Mouse (Mus musculus) embryonic facial prominence, embryonic 14.5 days (tissue): Measurements from ENCODE around the gene Smarcd1. TPM values are rescaled to one million over a fixed set of nuclear protein-coding genes. Genes with fewer than 3 reads are reported as not detected.

ENCODE experiments used
- ATAC-seq: fragments of 200-750 bp; cut with Nextera tagmentation; 2 replicates; pipeline ENCODE4 v1.8.0; 2017; ENCODE audit warnings: low read depth, moderate number of reproducible peaks, moderate TSS enrichment
- DNase-seq: peaks from one replicate; pipeline ENCODE4 v3.0.0-alpha.2; 2015; ENCODE audit warnings: low spot score
- H3K27ac ChIP-seq: fragments of 300-500 bp; sonication (generic); replicated peaks from 2 replicates; pipeline ENCODE4 v1.5.1; 2014; ENCODE audit warnings: low read depth, mild to moderate bottlenecking, low read length, moderate library complexity
- H3K27me3 ChIP-seq: fragments of 300-500 bp; sonication (generic); replicated peaks from 2 replicates; pipeline ENCODE4 v1.6.1; 2014; ENCODE audit warnings: low read length; ENCODE audit not compliant: control insufficient read depth, insufficient read depth
- H3K36me3 ChIP-seq: fragments of 300-500 bp; sonication (generic); 2 replicates; pipeline ENCODE4 v1.6.1; 2014; ENCODE audit warnings: low read length, mixed read lengths; ENCODE audit not compliant: control insufficient read depth, insufficient read depth
- H3K4me1 ChIP-seq: fragments of 300-500 bp; sonication (generic); 2 replicates; pipeline ENCODE4 v1.6.1; 2014; ENCODE audit warnings: antibody characterized with exemption, low read length; ENCODE audit not compliant: control insufficient read depth, insufficient read depth
- H3K4me2 ChIP-seq: fragments of 300-500 bp; sonication (generic); 2 replicates; pipeline ENCODE4 v1.6.1; 2014; ENCODE audit warnings: low read depth, mild to moderate bottlenecking, low read length, moderate library complexity, mixed read lengths
- H3K4me3 ChIP-seq: fragments of 300-500 bp; sonication (generic); 2 replicates; pipeline ENCODE4 v1.5.1; 2014; ENCODE audit warnings: low read depth, mild to moderate bottlenecking, low read length
- H3K9ac ChIP-seq: fragments of 300-500 bp; sonication (generic); 2 replicates; pipeline ENCODE4 v1.6.1; 2014; ENCODE audit warnings: low read depth, mild to moderate bottlenecking, low read length, moderate library complexity, mixed read lengths
- H3K9me3 ChIP-seq: fragments of 300-500 bp; sonication (generic); 2 replicates; pipeline ENCODE4 v1.6.1; 2016; ENCODE audit warnings: low read length; ENCODE audit not compliant: control insufficient read depth
- WGBS: fragments of 180-500 bp; shearing (Covaris S2); extraction: QIAGEN DNeasy Blood & Tissue Kit; methylation state at CpG from one replicate; pipeline ENCODE4 v1.1.7; 2014; 5-methylcytosine and 5-hydroxymethylcytosine counted together
- polyA plus RNA-seq: library from polyadenylated mRNA; unstranded; fragments of >200 nt; fragmentation: Nextera tagmentation; extraction: Ambion mirVana; gene quantifications from 2 replicates; pipeline ENCODE4 v1.2.1, GENCODE M21; 2014

Gene Smarcd1
- polyA plus RNA-seq, 1 experiment from 2014 or later, result 27.9 TPM

DNA sequence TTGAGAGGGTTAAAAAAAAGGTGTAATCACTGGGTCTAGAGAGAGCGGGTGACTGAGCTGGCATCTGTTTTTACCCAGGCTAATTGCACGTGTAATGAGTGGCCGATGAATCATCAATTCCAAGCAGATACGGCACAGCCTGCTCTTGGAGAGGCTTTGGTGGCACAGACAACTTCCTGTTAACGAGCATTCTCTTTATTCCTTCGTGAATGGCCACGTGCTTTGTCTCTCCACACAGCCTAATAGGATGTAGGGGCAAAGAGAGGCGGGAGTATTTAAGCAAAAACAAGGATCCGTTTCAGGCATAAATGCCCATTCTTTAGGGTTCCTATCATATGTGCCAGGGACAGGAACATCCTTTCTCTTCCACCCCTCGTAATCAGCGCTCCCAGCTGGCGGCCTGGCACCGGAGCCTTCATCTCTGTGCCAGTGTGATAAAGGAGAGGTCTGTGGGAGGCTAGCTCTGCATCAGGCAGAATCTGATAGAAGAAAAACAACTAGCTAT lies 13.5 kb downstream of the Smarcd1 start:
- H3K36me3 ChIP-seq, result peaks cover 49% of the 10 kb centered on the region
- H3K4me2 ChIP-seq, result no peak overlapping the region
- H3K4me1 ChIP-seq, result no peaks in the 10 kb centered on the region
- H3K9me3 ChIP-seq, result no peaks in the 10 kb centered on the region
- whole genome bisulfite sequencing, result 68% methylated on average over 13 of the region's 13 CpGs
- DNase-seq (no peak), ATAC-seq (no peak)
- no peaks in the 10 kb centered on the region for H3K27me3 ChIP-seq
- no peak overlapping the region for H3K9ac ChIP-seq
- H3K4me3 ChIP-seq, result no peak overlapping the region
- H3K27ac ChIP-seq, result no peak overlapping the region

DNA sequence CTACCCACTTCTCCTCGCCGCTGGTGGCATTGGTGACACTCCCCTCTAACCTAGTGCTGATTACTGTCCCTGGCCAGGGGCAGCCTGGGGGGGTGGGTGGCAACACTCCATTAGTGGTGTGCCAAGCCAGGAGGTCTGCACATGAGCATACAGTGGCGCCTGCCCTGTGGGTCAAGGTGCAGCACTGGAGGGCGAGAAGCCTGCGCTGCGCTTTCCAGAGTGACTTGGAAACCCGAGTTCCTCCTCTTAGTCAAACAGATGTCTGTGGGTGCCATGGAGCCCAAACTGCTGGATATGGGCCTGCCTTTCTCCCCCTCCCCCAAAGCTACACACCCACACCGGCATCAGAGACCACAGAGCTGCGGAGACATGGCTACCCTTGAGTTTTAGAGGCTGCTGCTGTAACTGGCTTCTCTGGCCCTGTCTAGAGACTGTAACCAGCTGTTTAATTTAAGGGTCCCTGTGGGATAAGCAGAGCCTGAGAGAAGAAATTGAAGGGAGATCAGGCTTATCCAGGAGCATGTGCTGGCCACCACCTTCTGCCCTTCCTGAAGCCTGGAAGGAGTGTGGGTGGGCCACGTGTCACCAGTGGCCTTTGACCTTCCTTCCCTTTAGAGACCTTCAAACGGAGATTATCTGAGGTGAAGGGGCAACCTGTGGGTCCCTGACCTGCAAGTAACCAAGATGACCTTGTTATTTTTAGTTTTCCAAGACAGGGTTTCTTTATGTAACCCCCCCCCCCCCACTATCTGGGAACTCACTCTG lies 14.2 kb downstream of the Smarcd1 start:
- Histone ChIP-seq H3K27ac (no peak overlapping the region), H3K9me3 (no peaks in the 10 kb centered on the region), H3K4me2 (no peak overlapping the region), H3K9ac (no peak overlapping the region), H3K27me3 (no peaks in the 10 kb centered on the region), H3K4me3 (no peak overlapping the region), H3K36me3 (peaks cover 44% of the 10 kb centered on the region), H3K4me1 (no peaks in the 10 kb centered on the region)
- ATAC-seq (no peak), DNase-seq (no peak)
- WGBS, result 66% methylated on average over 10 of the region's 11 CpGs

DNA sequence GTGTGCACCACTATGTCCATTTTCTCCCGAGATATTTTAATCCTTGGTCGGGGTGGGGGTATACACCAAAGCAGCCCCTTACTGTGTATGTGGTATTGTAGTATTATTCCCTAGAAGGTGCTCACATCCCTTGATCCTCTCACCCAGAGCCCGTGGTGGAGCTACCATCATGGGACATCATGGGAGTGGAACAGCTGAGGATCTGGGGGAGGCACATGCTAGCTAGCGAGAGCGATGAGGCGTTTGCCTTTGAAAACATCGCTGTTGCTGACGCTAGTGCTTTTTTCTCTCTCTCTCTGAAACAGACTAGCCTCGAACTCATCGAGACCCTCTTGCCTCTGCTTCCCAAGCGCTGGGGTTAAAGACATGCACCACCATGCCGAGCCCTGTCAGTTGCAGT lies 14.9 kb downstream of the Smarcd1 start:
- Histone ChIP-seq H3K27me3 (no peaks in the 10 kb centered on the region), H3K27ac (no peak overlapping the region), H3K9ac (no peak overlapping the region), H3K36me3 (peaks cover 37% of the 10 kb centered on the region), H3K4me1 (no peaks in the 10 kb centered on the region), H3K4me3 (no peak overlapping the region), H3K4me2 (no peak overlapping the region), H3K9me3 (no peaks in the 10 kb centered on the region)
- DNase-seq, result no peak
- 83% methylated on average over 12 of the region's 12 CpGs for WGBS
- ATAC-seq, result no peak

DNA sequence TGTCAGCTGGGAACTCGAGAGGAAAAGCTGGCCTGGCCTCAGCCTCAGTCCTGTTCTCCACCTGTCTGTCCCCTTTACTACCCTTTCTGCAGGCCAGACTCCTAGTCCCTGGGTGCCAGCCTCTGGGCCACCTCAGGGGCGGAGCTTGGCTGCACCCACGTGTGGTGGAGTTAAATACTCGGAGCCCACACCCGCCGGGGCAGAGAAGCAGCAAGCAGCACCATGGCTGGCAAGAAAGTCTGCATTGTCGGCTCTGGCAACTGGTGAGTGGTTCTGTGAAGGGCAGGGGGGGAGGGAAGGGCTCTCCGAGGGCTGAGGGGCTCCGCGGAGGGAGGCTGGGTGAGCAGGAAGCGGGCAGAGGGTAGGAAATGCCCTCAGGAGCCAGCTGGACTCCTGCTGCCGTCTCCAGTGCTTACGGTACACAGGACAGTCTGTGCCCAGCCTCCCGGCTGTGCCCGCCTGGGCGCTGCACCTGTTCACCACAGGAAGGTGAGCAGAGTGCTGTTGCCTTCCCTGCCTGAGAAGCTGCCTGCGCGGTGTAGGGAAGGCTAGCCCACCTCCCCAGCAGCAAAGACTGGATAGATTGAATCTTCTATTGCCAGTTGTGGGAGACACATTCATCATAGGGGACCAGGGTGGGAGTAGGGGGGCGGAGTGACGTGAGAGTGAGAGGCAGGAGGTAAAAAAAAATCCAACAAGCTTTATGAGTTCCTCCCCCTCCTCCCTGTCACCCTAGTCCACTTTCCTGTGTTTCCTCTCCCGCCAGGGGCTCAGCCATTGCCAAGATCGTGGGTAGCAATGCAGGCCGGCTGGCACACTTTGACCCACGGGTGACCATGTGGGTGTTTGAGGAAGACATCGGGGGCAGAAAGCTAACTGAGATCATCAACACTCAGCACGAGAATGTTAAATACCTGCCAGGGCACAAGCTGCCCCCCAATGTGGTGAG lies 15.7 kb downstream of the Smarcd1 start, which contains the start of gene Gpd1:
Gene Gpd1, plus strand, starts transcription at position 130 of the 949 bp plus-strand sequence.
- DNase-seq, result no peak
- Histone ChIP-seq H3K36me3 (peaks cover 29% of the 10 kb centered on the region), H3K4me1 (no peaks in the 10 kb centered on the region), H3K9ac (0 out of 2 replicates have a peak within 1 kb of the TSS, but pooled peaks have one; percentile 14), H3K4me3 (no peak within 1 kb of the TSS), H3K27ac (no peak within 1 kb of the TSS), H3K4me2 (no peak within 1 kb of the TSS), H3K9me3 (no peaks in the 10 kb centered on the region), H3K27me3 (no peaks in the 10 kb centered on the region)
- WGBS, result 64% methylated on average over 26 of the region's 26 CpGs
- ATAC-seq, result no peak

DNA sequence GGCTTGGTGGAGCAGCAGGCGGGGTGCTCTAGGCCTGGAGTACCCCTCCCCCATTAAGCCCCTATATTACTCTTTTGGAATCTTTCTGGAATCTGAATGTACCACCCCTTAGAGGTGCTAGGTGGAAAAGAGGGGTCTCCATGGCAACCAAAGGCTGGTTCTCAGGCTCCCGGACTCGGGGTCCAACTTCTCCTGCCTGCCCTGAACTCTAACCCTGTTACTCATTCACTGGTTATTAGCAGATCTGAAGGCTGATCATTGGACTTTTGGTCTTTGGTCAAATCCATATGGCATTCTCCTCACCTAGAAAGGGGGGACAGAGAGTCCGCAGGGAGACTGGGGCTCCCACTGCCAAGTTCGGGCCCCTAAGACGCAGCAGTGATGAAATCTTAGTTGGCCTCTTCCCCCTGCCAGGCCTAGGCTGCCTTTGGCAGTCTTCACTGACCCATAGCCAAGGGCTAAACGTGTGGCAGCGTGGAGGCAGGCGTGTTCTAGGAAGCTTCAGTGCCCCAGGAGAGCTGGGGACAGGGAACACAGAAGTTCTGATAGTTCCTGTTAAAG lies 16.6 kb downstream of the Smarcd1 start:
- Histone ChIP-seq H3K4me1 (peaks cover 4% of the 10 kb centered on the region; the same call in 1 of the 2 replicates), H3K36me3 (peaks cover 20% of the 10 kb centered on the region), H3K27me3 (no peaks in the 10 kb centered on the region), H3K4me3 (no peak overlapping the region), H3K27ac (no peak overlapping the region), H3K9ac (no peak overlapping the region), H3K9me3 (no peaks in the 10 kb centered on the region), H3K4me2 (no peak overlapping the region)
- WGBS, result 87% methylated on average over 9 of the region's 9 CpGs
- no peak for DNase-seq
- ATAC-seq, result no peak

DNA sequence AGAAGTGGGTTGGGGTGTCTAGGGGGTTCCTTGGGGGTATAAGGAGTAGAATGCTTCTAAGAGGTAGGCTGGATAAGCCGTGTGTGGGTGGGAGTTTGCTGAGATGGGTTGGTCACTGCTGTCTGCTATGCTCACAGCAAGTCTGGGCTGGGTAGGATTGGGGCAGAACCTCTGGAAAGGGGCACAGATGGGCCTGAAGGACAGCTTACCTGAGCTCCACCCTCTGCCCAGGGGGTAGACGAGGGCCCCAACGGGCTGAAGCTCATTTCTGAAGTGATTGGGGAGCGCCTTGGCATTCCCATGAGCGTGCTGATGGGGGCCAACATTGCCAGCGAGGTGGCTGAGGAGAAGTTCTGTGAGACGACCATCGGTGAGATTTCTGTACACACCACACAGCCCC lies 17.9 kb downstream of the Smarcd1 start:
- Histone ChIP-seq H3K4me3 (no peak overlapping the region), H3K9me3 (no peaks in the 10 kb centered on the region), H3K27ac (no peak overlapping the region), H3K36me3 (0 out of 2 replicates have a peak, but pooled peaks cover 10% of the 10 kb centered on the region), H3K9ac (no peak overlapping the region), H3K27me3 (no peaks in the 10 kb centered on the region), H3K4me1 (peaks cover 8% of the 10 kb centered on the region; the same call in 1 of the 2 replicates), H3K4me2 (no peak overlapping the region)
- ATAC-seq (no peak), DNase-seq (no peak)
- 80% methylated on average over 8 of the region's 8 CpGs for WGBS

DNA sequence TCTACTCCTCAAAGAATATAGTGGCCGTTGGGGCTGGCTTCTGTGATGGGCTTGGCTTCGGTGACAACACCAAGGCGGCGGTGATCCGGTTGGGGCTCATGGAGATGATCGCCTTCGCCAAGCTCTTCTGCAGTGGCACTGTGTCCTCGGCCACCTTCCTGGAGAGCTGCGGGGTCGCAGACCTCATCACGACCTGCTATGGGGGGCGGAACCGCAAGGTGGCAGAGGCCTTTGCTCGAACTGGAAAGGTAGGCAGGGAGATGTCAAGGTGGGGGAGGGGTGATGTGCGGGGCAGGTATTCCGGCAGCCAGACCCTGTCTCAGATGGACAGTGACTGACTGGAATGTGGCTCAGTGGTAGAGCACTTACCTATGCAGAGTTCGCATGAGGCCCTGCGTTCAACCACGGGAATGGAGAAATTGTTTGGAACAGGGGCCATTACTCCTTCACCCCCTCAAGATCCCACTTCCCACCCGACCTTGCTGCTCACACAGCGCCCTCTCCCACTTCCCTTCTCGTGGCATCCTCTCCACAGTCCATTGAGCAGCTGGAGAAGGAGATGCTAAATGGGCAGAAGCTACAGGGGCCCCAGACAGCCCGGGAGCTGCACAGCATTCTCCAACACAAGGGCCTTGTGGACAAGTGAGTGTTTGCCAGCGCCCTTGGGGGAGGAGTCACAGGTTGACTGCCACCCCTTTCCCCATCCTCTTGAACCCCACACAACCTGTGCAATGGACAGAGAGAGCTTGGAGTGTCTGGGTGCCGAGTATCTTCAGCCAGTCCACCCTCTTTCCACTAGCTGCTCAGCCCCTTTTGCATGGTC lies 20.2 kb downstream of the Smarcd1 start:
- Histone ChIP-seq H3K27me3 (no peaks in the 10 kb centered on the region), H3K9ac (no peak overlapping the region), H3K36me3 (0 out of 2 replicates have a peak, but pooled peaks cover 4% of the 10 kb centered on the region), H3K4me2 (no peak overlapping the region), H3K27ac (no peak overlapping the region), H3K4me3 (no peak overlapping the region), H3K9me3 (no peaks in the 10 kb centered on the region), H3K4me1 (peaks cover 12% of the 10 kb centered on the region)
- WGBS, result 80% methylated on average over 25 of the region's 25 CpGs
- DNase-seq (no peak), ATAC-seq (no peak)

DNA sequence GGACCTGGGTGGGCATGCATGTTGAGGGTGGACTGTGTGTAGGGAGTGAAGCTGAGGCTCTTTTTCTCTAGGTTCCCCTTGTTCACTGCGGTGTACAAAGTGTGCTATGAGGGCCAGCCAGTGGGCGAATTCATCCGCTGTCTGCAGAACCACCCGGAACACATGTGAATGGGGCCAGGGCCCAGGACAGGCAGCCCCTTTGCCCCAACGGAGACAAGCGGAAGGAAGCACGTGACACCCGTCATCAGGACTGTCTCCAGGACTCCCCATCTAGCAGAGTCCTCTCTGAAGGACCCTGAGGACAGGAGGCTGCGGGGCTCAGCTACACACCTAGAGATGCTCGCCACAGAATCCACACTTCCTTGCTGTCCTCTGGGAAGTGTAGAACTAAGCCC lies 21.2 kb downstream of the Smarcd1 start:
- Histone ChIP-seq H3K36me3 (peaks cover 13% of the 10 kb centered on the region), H3K4me3 (no peak overlapping the region), H3K27ac (no peak overlapping the region), H3K4me1 (peaks cover 12% of the 10 kb centered on the region), H3K9ac (no peak overlapping the region), H3K27me3 (no peaks in the 10 kb centered on the region), H3K9me3 (no peaks in the 10 kb centered on the region), H3K4me2 (no peak overlapping the region)
- WGBS, result 44% methylated on average over 10 of the region's 10 CpGs
- no peak for DNase-seq
- ATAC-seq, result no peak
